Mouse (Mus musculus): ENCODE data around the gene Setd4. TPM values are rescaled to one million over a fixed set of nuclear protein-coding genes. Genes with fewer than 3 reads are reported as not detected.

Setd4 gene
- total and polyA plus RNA-seq, 3 experiments, result 20.2 to 24.6 (median 23.0) TPM

DNA sequence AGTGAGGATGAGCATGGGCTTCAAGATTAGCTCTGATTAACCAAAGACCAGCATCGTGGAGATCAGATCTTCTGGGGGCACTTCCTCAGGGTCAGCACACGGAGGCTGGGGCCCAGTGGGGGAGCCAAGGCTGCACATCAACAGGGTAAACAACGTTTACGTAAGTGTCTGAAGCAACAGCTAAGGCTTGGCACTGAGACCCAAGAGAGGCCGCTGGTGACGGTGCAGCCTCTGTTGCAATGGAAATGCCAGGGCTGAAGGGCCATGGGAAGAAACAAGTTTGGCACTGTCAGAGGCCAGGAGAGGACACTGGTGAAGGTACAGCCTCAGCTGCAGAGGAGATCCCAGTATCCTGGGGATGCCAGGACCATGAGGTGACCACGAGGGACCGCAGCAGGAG, 10.5 kb downstream of the Setd4 start:
- Histone ChIP-seq H3K9ac (ENCODE audit: insufficient read depth, low read depth) (no peak overlapping the region), H3K9me3 (replicated peaks; ENCODE audit: low read length) (no peaks in the 10 kb centered on the region), H3K4me3 (replicated peaks in 1 of 3; ENCODE audit: low read depth in 2 of 3, low read length in 2 of 3, poor library complexity in 1 of 3) (no peak overlapping the region), H3K27ac (ENCODE audit: insufficient read depth, low read depth) (no peak overlapping the region), H3K27me3 (replicated peaks) (no peaks in the 10 kb centered on the region), H3K79me2 (replicated peaks; ENCODE audit: control insufficient read depth, extremely low read depth, insufficient read depth, poor library complexity, severe bottlenecking) (no peaks in the 10 kb centered on the region), H3K36me3 (replicated peaks in 1 of 2; ENCODE audit: control insufficient read depth in 1 of 2, insufficient read depth in 1 of 2, low read length in 1 of 2) (peaks cover 47 to 83% of the 10 kb centered on the region in 2 experiments), H3K4me2 (ENCODE audit: insufficient read depth, low read depth, poor library complexity, severe bottlenecking) (no peak overlapping the region), H3K4me1 (ENCODE audit: control insufficient read depth in 1 of 2, insufficient read depth in 2 of 2) (no peaks in the 10 kb centered on the region)
- dilution Hi-C loops (cut with MboI; ENCODE audit: extremely low pct_ligation_motif_present, extremely low pct_unique_long_range_greater_than_20kb, low sequenced_read_pairs), result no loop called here
- in situ Hi-C loops (cut with MboI; ENCODE audit: low pct_ligation_motif_present, low pct_unique_long_range_greater_than_20kb, low sequenced_read_pairs), result no loop called here
- DNase-seq (ENCODE audit: extremely low read depth), result no peak
- no peak for TF ChIP-seq ZMIZ1 (IDR thresholded peaks at IDR 0.05; ENCODE audit: low read depth, low read length)
- no peak for TF ChIP-seq ELF1 (IDR thresholded peaks at IDR 0.05; ENCODE audit: low read depth, low read length)
- no peak for TF ChIP-seq MYC (IDR thresholded peaks at IDR 0.05; ENCODE audit: low read depth, low read length)
- TF ChIP-seq SMC3 (IDR thresholded peaks at IDR 0.05; ENCODE audit: low read depth, low read length), result no peak
- TF ChIP-seq MXI1 (IDR thresholded peaks at IDR 0.05; ENCODE audit: low read depth, low read length), result no peak
- TF ChIP-seq PAX5 (IDR thresholded peaks at IDR 0.05; ENCODE audit: low read length), result no peak
- no peak for TF ChIP-seq USF2 (conservative IDR thresholded peaks at IDR 0.05; ENCODE audit: low read depth, low read length)
- no peak for TF ChIP-seq BHLHE40 (IDR thresholded peaks at IDR 0.05; ENCODE audit: low read depth, low read length)
- TF ChIP-seq KAT2A (IDR thresholded peaks at IDR 0.05; ENCODE audit: insufficient replicate concordance, low read length), result no peak
- no peak for TF ChIP-seq SIN3A (IDR thresholded peaks at IDR 0.05; ENCODE audit: low read length)
- TF ChIP-seq NELFE (IDR thresholded peaks at IDR 0.05; ENCODE audit: low read depth, low read length), result no peak
- TF ChIP-seq IRF4 (IDR thresholded peaks at IDR 0.05; ENCODE audit: low read depth, low read length), result no peak

DNA sequence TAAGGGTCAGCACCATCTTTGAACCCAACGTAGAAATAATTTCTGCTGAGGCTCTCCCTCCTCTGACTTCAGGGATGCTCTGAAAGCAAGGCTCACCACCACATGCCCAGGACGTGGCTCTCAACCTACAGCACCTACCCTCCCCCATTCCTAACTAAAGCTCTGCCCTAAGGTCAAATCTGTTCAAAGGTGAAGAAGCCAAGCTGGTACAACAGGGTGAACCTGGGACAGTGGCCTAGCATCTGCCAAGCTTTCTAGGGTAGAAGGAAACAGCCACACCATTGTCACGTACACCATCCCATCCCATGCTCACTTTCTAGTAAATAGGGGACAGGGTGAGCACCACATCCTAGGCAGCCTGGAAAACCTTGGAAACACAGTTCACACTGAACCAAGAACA, 11.2 kb downstream of the Setd4 start:
- in situ Hi-C loops (cut with MboI; ENCODE audit: low pct_ligation_motif_present, low pct_unique_long_range_greater_than_20kb, low sequenced_read_pairs) (no loop called here), dilution Hi-C loops (cut with MboI; ENCODE audit: extremely low pct_ligation_motif_present, extremely low pct_unique_long_range_greater_than_20kb, low sequenced_read_pairs) (no loop called here)
- no peak overlapping the region for H3K27ac ChIP-seq (ENCODE audit: insufficient read depth, low read depth)
- DNase-seq (ENCODE audit: extremely low read depth), result no peak
- no peak overlapping the region for H3K4me3 ChIP-seq (replicated peaks in 1 of 3; ENCODE audit: low read depth in 2 of 3, low read length in 2 of 3, poor library complexity in 1 of 3)
- TF ChIP-seq RAD21 (IDR thresholded peaks at IDR 0.05; ENCODE audit: low read depth, low read length) (no peak), PAX5 (IDR thresholded peaks at IDR 0.05; ENCODE audit: low read length) (no peak), USF1 (IDR thresholded peaks at IDR 0.05; ENCODE audit: low read depth, low read length) (no peak), MAZ (IDR thresholded peaks at IDR 0.05; ENCODE audit: low read depth, low read length) (no peak), HCFC1 (IDR thresholded peaks at IDR 0.05; ENCODE audit: low read depth, low read length) (no peak), USF2 (conservative IDR thresholded peaks at IDR 0.05; ENCODE audit: low read depth, low read length) (no peak), E2F4 (IDR thresholded peaks at IDR 0.05; ENCODE audit: insufficient replicate concordance, low read depth, low read length) (no peak), ZMIZ1 (IDR thresholded peaks at IDR 0.05; ENCODE audit: low read depth, low read length) (no peak), BHLHE40 (IDR thresholded peaks at IDR 0.05; ENCODE audit: low read depth, low read length) (no peak), SMC3 (IDR thresholded peaks at IDR 0.05; ENCODE audit: low read depth, low read length) (no peak), IRF4 (IDR thresholded peaks at IDR 0.05; ENCODE audit: low read depth, low read length) (no peak), ETS1 (conservative IDR thresholded peaks at IDR 0.05; ENCODE audit: low read depth, low read length) (no peak), JUN (IDR thresholded peaks at IDR 0.05; ENCODE audit: insufficient read depth, low read depth, low read length) (no peak), NRF1 (IDR thresholded peaks at IDR 0.05; ENCODE audit: low read depth, low read length) (no peak), JUND (conservative IDR thresholded peaks at IDR 0.05; ENCODE audit: low read depth, low read length) (no peak), NELFE (IDR thresholded peaks at IDR 0.05; ENCODE audit: low read depth, low read length) (no peak)
- H3K79me2 ChIP-seq (replicated peaks; ENCODE audit: control insufficient read depth, extremely low read depth, insufficient read depth, poor library complexity, severe bottlenecking), result no peaks in the 10 kb centered on the region
- no peaks in the 10 kb centered on the region for H3K9me3 ChIP-seq (replicated peaks; ENCODE audit: low read length)
- no peak overlapping the region for H3K4me2 ChIP-seq (ENCODE audit: insufficient read depth, low read depth, poor library complexity, severe bottlenecking)
- H3K27me3 ChIP-seq (replicated peaks), result no peaks in the 10 kb centered on the region
- no peak overlapping the region for H3K9ac ChIP-seq (ENCODE audit: insufficient read depth, low read depth)
- H3K4me1 ChIP-seq (ENCODE audit: control insufficient read depth in 1 of 2, insufficient read depth in 2 of 2), result peaks cover 0 to 4% of the 10 kb centered on the region in 2 experiments; a peak in 1 of 4 replicates
- peaks cover 42 to 83% of the 10 kb centered on the region in 2 experiments for H3K36me3 ChIP-seq (replicated peaks in 1 of 2; ENCODE audit: control insufficient read depth in 1 of 2, insufficient read depth in 1 of 2, low read length in 1 of 2)

Data from CH12.LX (cell line).